In genomic region chr2:160702824-160703223, GRCm38 (mm10) we compare ENCODE assay signal across 15 mouse cellular contexts.
"Had no signal": no experiment of that assay in that cellular context is flagged by ENCODE, and none has a peak within 500 bp of the region (broad histone marks: within the 10 kb centered on the region; RNA-seq: fewer than 3 reads in every experiment).

No protein-coding gene starts in this region.

- H3K4me3 ChIP-seq: neural tube, embryonic 15.5 days; stomach, embryonic 15.5 days had no signal

- H3K9ac ChIP-seq: neural tube, embryonic 15.5 days; stomach, embryonic 15.5 days had no signal

- DNase-seq: retina, postnatal 1 day; right cerebral cortex, adult 18-20 months; right cerebral cortex, postnatal 14 days; right cerebral cortex, postnatal 25 days; right cerebral cortex, postnatal 4 days; spleen, adult 18-20 months; thymus, adult 18-20 months; thymus, adult 2 months; thymus, postnatal 14 days; thymus, postnatal 25 days; thymus, postnatal 36 days; thymus, postnatal 4 days had no signal

- H3K9me3 ChIP-seq: neural tube, embryonic 15.5 days; stomach, embryonic 15.5 days had no signal

- H3K4me1 ChIP-seq: neural tube, embryonic 15.5 days; stomach, embryonic 15.5 days had no signal

- H3K27ac ChIP-seq: neural tube, embryonic 15.5 days; stomach, embryonic 15.5 days; stomach, postnatal 0 days had no signal

- H3K27me3 ChIP-seq: neural tube, embryonic 15.5 days; stomach, embryonic 15.5 days had no signal
